Mouse (Mus musculus) R1 (cell line): Measurements from ENCODE around the gene Ezr.

Experiments used
- DNase-seq: peaks from one replicate; pipeline ENCODE4 v3.0.0-alpha.2; 2018; ENCODE audit warnings: low read depth, low spot score

Ezr gene

GRCm38 (mm10) chr17:6782611-6783005 is at the start of gene Ezr:
Ezr (minus strand) TSS chr17:6782784.
- peak; percentile 91 for DNase-seq

- no peak for DNase-seq
These were observed 47.5 kb upstream of the Ezr start for GRCm38 (mm10) chr17:6830004-6830592.

GRCm38 (mm10) chr17:6828531-6829150 is 46.1 kb upstream of the Ezr start:
- peak; percentile 67 for DNase-seq

- peak; percentile 98 for DNase-seq
These were observed 45.3 kb upstream of the Ezr start for GRCm38 (mm10) chr17:6827740-6828461.

GRCm38 (mm10) chr17:6827159-6827733 is 44.7 kb upstream of the Ezr start:
- DNase-seq: no peak

GRCm38 (mm10) chr17:6816796-6817195 is 34.2 kb upstream of the Ezr start:
- no peak for DNase-seq

- DNase-seq: no peak
These were observed 33.6 kb upstream of the Ezr start for GRCm38 (mm10) chr17:6816151-6816550.

- no peak for DNase-seq
These were observed 32.1 kb upstream of the Ezr start for GRCm38 (mm10) chr17:6814656-6815055.

- DNase-seq: peak; percentile 54
These were observed 30.2 kb upstream of the Ezr start for GRCm38 (mm10) chr17:6812851-6813191.

GRCm38 (mm10) chr17:6811931-6812850 is 29.6 kb upstream of the Ezr start:
- peak; percentile 37 for DNase-seq

GRCm38 (mm10) chr17:6809331-6809730 is 26.7 kb upstream of the Ezr start:
- DNase-seq: no peak

GRCm38 (mm10) chr17:6808521-6809165 is 26.1 kb upstream of the Ezr start:
- peak; percentile 66 for DNase-seq

GRCm38 (mm10) chr17:6807827-6808520 is 25.4 kb upstream of the Ezr start:
- DNase-seq: no peak

GRCm38 (mm10) chr17:6804853-6805543 is 22.4 kb upstream of the Ezr start:
- no peak for DNase-seq

- no peak for DNase-seq
These were observed 21.5 kb upstream of the Ezr start for GRCm38 (mm10) chr17:6804111-6804510.

- no peak for DNase-seq
These were observed 21.0 kb upstream of the Ezr start for GRCm38 (mm10) chr17:6803614-6804013.

GRCm38 (mm10) chr17:6798392-6799061 is 15.9 kb upstream of the Ezr start:
- no peak for DNase-seq

GRCm38 (mm10) chr17:6797471-6797870 is 14.9 kb upstream of the Ezr start:
- no peak for DNase-seq

- DNase-seq: no peak
These were observed 11.7 kb upstream of the Ezr start for GRCm38 (mm10) chr17:6794160-6794751.
